Mouse (Mus musculus) embryonic fibroblast, embryonic 13.5 days (primary cell): Measurements from ENCODE around the gene Nfu1. TPM values are rescaled to one million over a fixed set of nuclear protein-coding genes. Genes with fewer than 3 reads are reported as not detected.

Experiments
- H3K27ac ChIP-seq: 2 replicates; pipeline ENCODE4 v1.5.1; 2012; ENCODE audit warnings: low read length, control low read depth, inconsistent platforms; ENCODE audit not compliant: insufficient read depth
- H3K4me1 ChIP-seq: 2 replicates; pipeline ENCODE4 v1.6.1; 2011; ENCODE audit warnings: low read length; ENCODE audit not compliant: control insufficient read depth, insufficient read depth
- H3K4me3 ChIP-seq: 2 replicates; pipeline ENCODE4 v1.5.1; 2011; ENCODE audit warnings: mild to moderate bottlenecking, control low read depth, low read length; ENCODE audit not compliant: insufficient read depth
- CTCF ChIP-seq: IDR thresholded peaks from 2 replicates; pipeline ENCODE4 v1.5.1; 2011; ENCODE audit warnings: mild to moderate bottlenecking, control low read depth, low read length, moderate library complexity, borderline replicate concordance; ENCODE audit not compliant: insufficient read depth
- POLR2A ChIP-seq: IDR thresholded peaks from 2 replicates; pipeline ENCODE4 v1.6.1; 2011; ENCODE audit warnings: low read depth, mild to moderate bottlenecking, control low read depth, low read length, moderate library complexity
- polyA plus RNA-seq: library from polyadenylated mRNA; stranded (reverse); fragments of >200 nt; gene quantifications from 2 replicates; pipeline ENCODE4 v1.2.4, GENCODE M21; 2011; ENCODE audit warnings: low read depth; ENCODE audit not compliant: missing spikeins, insufficient read length

Nfu1 gene
- polyA plus RNA-seq, 1 experiment = 98.7 TPM

DNA sequence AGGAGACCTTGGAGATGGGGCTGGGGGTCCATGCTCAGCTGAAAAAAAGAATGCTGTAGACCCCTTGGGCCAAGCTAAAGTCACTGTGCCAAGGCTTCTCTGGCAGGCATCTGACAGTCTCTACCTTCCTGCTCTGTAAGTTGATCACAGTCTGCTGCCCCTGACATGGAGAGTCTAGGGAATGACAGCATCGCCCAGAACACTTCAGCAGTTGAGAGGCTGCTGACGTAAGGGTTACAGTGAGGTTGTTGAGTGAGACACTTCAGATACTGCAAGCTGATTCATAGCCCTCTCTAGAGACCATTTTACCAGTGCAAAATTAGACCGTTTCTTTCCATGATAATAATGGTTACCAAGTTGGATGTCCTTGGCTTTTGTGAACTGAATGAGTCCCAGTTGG, 18.0 kb upstream of the Nfu1 start:
- H3K27ac ChIP-seq = no peak overlapping the region
- TF ChIP-seq POLR2A (no peak), CTCF (no peak)
- H3K4me1 ChIP-seq = no peaks in the 10 kb centered on the region
- H3K4me3 ChIP-seq = no peak overlapping the region

GRCm38 (mm10) chr6:86992349-86992748, 16.7 kb upstream of the Nfu1 start:
- H3K4me1 ChIP-seq = no peaks in the 10 kb centered on the region
- no peak overlapping the region for H3K27ac ChIP-seq
- no peak for TF ChIP-seq POLR2A
- TF ChIP-seq CTCF = no peak
- H3K4me3 ChIP-seq = no peak overlapping the region

DNA sequence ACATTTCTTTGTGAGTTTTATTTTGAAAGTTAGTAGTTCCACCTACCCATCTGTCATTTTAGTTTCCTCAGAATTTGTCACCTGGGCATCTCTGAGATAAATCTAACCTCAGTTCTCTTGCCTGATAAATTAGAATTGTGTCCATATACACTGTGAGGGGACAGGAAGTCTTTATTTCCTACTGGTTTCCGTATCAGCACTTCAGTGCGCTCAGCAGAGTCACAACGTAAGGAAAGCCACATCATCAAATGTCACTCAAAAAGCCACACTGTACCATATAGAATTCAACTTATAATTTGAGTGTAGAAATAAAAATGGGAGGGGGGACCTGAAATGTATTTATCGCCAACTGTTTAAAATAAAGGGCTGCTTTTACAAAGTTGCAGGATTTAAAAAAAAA, 14.8 kb upstream of the Nfu1 start:
- no peak overlapping the region for H3K4me3 ChIP-seq
- H3K27ac ChIP-seq = no peak overlapping the region
- no peaks in the 10 kb centered on the region for H3K4me1 ChIP-seq
- TF ChIP-seq CTCF (no peak), POLR2A (no peak)

DNA sequence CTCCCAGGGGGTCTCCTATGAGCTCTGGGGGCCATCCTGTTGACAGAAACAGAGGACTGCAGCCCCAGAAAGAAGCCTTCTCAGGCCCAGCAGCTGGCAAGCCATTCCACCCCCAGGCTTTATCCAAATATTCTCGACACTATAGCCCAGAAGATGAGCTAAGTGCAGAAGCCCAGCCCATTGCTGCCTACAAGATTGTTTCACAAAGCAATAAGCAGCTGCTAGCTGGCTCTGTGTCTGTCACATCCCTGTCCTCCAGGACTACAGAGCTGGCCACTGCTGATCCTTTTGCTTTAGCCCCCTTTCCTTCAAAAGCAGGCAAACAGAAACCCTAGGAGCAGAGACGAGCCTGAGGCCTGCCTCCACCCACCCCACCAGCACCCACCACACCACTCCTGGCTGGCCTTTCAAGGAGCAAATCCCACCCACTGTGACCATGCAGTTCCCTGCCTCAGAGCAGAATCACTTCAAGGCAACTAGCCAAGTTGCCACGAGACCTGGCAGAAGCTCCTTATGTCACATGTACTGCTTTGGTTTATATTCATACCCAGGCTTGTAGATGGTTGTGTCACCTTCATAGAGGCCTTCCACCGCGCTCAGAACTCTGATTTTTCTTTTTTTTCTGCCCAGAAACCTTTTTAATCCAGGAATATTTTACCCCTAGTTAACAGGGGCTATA, 12.3 kb upstream of the Nfu1 start:
- Histone ChIP-seq H3K4me1 (peaks cover 2% of the 10 kb centered on the region; the same call in 1 of the 2 replicates), H3K27ac (no peak overlapping the region), H3K4me3 (no peak overlapping the region)
- TF ChIP-seq CTCF = no peak
- TF ChIP-seq POLR2A = no peak

DNA sequence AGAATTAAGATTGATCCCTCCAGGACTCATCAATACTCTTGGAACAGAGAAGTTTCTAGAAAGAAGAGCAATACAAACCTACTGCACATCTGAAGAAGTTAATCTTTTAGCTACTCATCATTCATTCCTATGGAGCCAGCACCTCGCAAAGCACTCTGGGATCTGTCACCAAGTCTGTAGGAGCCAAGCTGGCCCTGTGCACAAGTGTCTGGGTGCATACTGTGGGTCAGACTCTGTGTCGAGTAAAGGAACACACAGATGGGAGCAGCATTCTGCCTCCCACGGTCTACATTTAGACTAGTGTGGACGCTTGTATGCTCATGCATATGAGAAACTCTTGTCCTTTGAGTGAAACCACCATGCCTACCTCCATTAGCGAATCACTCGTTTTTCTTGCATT, 11.7 kb upstream of the Nfu1 start:
- Histone ChIP-seq H3K27ac (no peak overlapping the region), H3K4me1 (peaks cover 8% of the 10 kb centered on the region; the same call in 1 of the 2 replicates), H3K4me3 (no peak overlapping the region)
- TF ChIP-seq CTCF (no peak), POLR2A (no peak)

- H3K4me3 ChIP-seq = no peak overlapping the region
- H3K27ac ChIP-seq = peak overlapping the region; percentile 74
- no peak for TF ChIP-seq CTCF
- no peak for TF ChIP-seq POLR2A
- peaks cover 28% of the 10 kb centered on the region for H3K4me1 ChIP-seq
These were observed 7.0 kb upstream of the Nfu1 start for GRCm38 (mm10) chr6:87001995-87002394.

GRCm38 (mm10) chr6:87002521-87003055, 6.4 kb upstream of the Nfu1 start:
- peak overlapping the region; percentile 74 for H3K27ac ChIP-seq

GRCm38 (mm10) chr6:87004099-87004498, 4.9 kb upstream of the Nfu1 start:
- Histone ChIP-seq H3K4me3 (no peak overlapping the region), H3K4me1 (peaks cover 28% of the 10 kb centered on the region), H3K27ac (peak overlapping the region; percentile 74; the same call in 1 of the 2 replicates)
- no peak for TF ChIP-seq CTCF
- TF ChIP-seq POLR2A = no peak

More at GRCm38 (mm10) chr6:87002521-87003055, 6.4 kb upstream of the Nfu1 start:
- peak; percentile 41; the same call in 1 of the 2 replicates for TF ChIP-seq CTCF
- TF ChIP-seq POLR2A = no peak
- no peak overlapping the region for H3K4me3 ChIP-seq
- H3K4me1 ChIP-seq = peaks cover 28% of the 10 kb centered on the region

DNA sequence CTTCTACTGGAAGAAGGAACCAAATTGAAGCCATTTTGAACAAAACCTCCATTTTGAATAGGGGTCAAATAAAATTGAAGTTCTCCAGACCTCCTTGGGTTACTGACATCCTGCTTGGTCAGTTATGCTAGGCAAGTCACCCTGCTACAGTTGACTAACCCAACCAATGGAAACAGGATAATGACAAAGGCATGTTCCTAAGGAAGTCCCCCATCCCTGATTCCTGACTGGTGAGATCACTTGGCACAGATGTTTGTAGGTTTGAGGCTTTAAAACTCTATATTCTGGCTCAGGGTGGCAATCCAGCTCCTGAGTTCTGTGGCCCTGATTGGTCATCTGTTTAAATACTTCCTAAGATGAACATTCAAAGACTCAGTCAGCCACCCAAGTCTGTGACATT, 3.5 kb upstream of the Nfu1 start:
- peaks cover 28% of the 10 kb centered on the region for H3K4me1 ChIP-seq
- TF ChIP-seq CTCF (no peak), POLR2A (no peak)

DNA sequence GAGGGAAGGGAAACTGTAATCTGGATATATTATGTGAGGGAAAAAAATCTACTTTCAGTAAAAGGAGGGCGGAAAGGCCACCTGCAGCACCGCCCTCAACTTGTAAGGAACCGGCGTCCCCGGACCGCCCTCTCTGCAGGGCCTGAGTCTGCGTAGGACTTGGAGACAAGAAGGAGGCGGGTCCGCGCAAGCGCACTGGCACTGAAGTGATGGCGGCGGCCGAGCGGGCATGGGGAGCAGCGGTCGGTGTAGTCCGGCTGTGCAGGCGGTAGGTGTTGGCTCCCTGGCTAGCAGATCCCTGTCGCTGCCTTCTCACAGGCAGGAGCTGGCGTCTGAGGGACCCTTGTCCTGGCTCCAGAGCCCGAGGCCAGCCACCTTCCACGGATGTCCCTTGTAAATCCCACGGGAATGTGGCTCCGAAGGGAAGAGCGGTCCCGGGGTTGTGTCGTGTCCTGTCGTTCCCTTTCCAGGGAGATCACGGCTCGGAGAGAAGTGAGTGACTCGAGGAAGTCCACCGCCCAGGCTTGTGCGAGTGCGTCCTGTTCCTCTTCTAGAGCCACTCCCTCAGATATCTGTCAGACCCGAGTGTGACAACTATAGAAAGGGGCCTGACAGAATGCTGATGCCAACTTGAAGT, 774 bp downstream of the Nfu1 start:
- Histone ChIP-seq H3K4me3 (peak overlapping the region; percentile 94), H3K4me1 (peaks cover 10% of the 10 kb centered on the region)
- no peak for TF ChIP-seq CTCF
- peak; percentile 98 for TF ChIP-seq POLR2A

More for the DNA sequence above, 3.5 kb upstream of the Nfu1 start:
- H3K27ac ChIP-seq = peak overlapping the region; percentile 79
- no peak overlapping the region for H3K4me3 ChIP-seq

More for the DNA sequence above, 774 bp downstream of the Nfu1 start:
- peak overlapping the region; percentile 38 for H3K27ac ChIP-seq
